Mouse (Mus musculus): ENCODE measurements around the gene Pygm. TPM values are rescaled to one million over a fixed set of nuclear protein-coding genes. Genes with fewer than 3 reads are reported as not detected.

Gene Pygm
- polyA plus RNA-seq, 1 experiment from 2014 or later: 0.59 TPM

- H3K36me3 ChIP-seq (ENCODE audit: inconsistent target): no peaks in the 10 kb centered on the region
- no peak overlapping the region for H3K4me3 ChIP-seq (ENCODE audit: inconsistent target)
- no peak overlapping the region for H3K27ac ChIP-seq
- WGBS (ENCODE audit: missing documents): 90% methylated on average over 7 of the region's 7 CpGs
- no peaks in the 10 kb centered on the region for H3K79me2 ChIP-seq (ENCODE audit: inconsistent target)
Measured at GRCm38 (mm10) chr19:6385821-6386220, 1.6 kb downstream of the Pygm start.

DNA sequence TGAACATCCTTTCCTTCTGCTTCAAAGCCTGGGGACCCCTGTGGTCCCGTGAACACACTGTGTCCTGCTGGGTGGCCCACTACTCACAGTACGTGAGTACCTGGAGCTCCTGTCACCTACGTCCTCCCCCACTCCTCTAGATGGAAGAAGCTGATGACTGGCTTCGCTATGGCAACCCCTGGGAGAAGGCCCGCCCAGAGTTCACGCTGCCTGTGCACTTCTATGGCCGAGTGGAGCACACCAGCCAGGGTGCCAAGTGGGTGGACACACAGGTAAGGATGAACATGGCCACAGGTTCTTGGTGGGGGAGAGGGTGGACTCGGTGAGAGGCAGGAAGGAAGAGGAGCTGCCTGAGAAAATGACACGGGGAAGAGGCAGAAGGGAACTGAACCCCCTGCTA, 2.0 kb downstream of the Pygm start:
- Histone ChIP-seq H3K79me2 (ENCODE audit: inconsistent target) (no peaks in the 10 kb centered on the region), H3K36me3 (ENCODE audit: inconsistent target) (no peaks in the 10 kb centered on the region), H3K27ac (no peak overlapping the region), H3K4me3 (ENCODE audit: inconsistent target) (no peak overlapping the region)
- 89% methylated on average over 9 of the region's 9 CpGs for WGBS (ENCODE audit: missing documents)

DNA sequence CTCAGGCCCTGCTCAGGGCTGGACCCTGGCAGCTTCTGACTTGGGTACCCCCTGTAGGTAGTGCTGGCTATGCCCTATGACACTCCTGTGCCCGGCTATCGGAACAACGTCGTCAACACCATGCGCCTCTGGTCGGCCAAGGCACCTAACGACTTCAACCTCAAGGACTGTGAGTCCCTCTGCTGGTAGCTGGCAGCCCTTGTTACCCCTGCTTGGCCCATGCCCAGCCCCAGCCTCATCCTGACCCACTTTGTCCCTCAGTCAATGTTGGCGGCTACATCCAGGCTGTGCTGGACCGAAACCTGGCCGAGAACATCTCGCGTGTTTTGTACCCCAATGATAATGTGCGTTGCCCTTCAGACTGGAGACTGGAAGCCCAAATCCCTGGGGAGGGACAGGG, 3.8 kb downstream of the Pygm start:
- H3K36me3 ChIP-seq (ENCODE audit: inconsistent target): no peaks in the 10 kb centered on the region
- H3K4me3 ChIP-seq (ENCODE audit: inconsistent target): no peak overlapping the region
- no peak overlapping the region for H3K27ac ChIP-seq
- WGBS (ENCODE audit: missing documents): 74% methylated on average over 13 of the region's 13 CpGs
- no peaks in the 10 kb centered on the region for H3K79me2 ChIP-seq (ENCODE audit: inconsistent target)

- H3K27ac ChIP-seq: no peak overlapping the region
Measured at GRCm38 (mm10) chr19:6389803-6390202, 5.6 kb downstream of the Pygm start.

GRCm38 (mm10) chr19:6390251-6390650, 6.1 kb downstream of the Pygm start:
- H3K4me3 ChIP-seq (ENCODE audit: inconsistent target): no peak overlapping the region
- no peaks in the 10 kb centered on the region for H3K79me2 ChIP-seq (ENCODE audit: inconsistent target)
- no peaks in the 10 kb centered on the region for H3K36me3 ChIP-seq (ENCODE audit: inconsistent target)
- H3K27ac ChIP-seq: no peak overlapping the region
- 84% methylated on average over 6 of the region's 6 CpGs for WGBS (ENCODE audit: missing documents)

More at GRCm38 (mm10) chr19:6389803-6390202, 5.6 kb downstream of the Pygm start:
- Histone ChIP-seq H3K79me2 (ENCODE audit: inconsistent target) (no peaks in the 10 kb centered on the region), H3K36me3 (ENCODE audit: inconsistent target) (no peaks in the 10 kb centered on the region), H3K4me3 (ENCODE audit: inconsistent target) (no peak overlapping the region)
- WGBS (ENCODE audit: missing documents): 46% methylated on average over 16 of the region's 16 CpGs

DNA sequence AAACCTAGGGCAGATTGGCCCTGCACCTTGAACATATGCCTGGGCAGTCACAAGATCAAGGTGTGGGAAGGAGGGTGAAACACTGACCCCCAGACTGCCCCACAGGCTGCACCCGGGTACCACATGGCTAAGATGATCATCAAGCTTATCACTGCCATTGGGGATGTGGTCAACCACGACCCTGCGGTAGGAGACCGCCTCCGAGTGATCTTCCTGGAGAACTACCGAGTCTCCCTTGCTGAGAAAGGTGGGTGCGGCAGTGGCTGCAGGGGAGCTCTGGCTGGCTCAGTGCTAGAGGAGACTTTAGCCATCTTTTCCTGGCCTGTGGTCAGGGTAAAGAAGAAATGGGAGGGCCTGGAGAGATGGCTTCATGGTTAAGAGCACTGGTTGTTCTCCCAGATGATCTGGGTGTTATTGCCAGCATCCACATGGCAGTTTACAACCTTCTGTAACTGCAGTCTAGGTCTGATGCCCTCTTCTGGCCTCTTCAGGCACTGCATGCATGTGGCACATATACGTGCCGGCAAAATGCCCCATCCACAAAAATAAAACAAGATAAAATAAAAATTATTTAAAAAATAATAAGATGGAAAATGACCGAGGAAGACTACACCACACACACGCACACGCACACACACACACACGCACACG, 8.7 kb downstream of the Pygm start:
- 58% methylated on average over 12 of the region's 14 CpGs for WGBS (ENCODE audit: missing documents)
- no peak overlapping the region for H3K27ac ChIP-seq
- H3K79me2 ChIP-seq (ENCODE audit: inconsistent target): no peaks in the 10 kb centered on the region
- H3K36me3 ChIP-seq (ENCODE audit: inconsistent target): no peaks in the 10 kb centered on the region
- no peak overlapping the region for H3K4me3 ChIP-seq (ENCODE audit: inconsistent target)

- no peak overlapping the region for H3K27ac ChIP-seq
- H3K4me3 ChIP-seq (ENCODE audit: inconsistent target): no peak overlapping the region
- 93% methylated on average over 14 of the region's 16 CpGs for WGBS (ENCODE audit: missing documents)
- H3K79me2 ChIP-seq (ENCODE audit: inconsistent target): no peaks in the 10 kb centered on the region
- no peaks in the 10 kb centered on the region for H3K36me3 ChIP-seq (ENCODE audit: inconsistent target)
Measured at GRCm38 (mm10) chr19:6393637-6394036, 9.4 kb downstream of the Pygm start.

DNA sequence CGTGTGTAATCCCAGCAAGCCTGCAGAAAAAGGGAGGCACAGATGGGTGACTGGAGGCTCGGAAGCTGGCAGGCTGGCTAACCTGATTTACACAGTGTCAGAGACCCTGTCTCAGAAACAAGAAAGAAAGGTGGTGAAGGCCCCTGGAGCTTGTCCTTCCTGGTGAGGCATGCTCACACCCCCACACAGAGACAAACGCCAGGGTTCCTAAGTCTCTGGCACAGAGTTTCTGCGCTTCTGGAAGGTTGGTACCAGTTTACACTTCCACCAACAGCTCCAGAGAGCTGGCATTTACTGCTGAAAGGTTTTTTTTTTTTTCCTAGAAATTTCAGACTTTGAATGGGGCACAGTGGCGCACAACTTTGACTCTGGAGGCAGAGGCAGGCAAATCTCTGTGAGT, 12.0 kb downstream of the Pygm start:
- WGBS (ENCODE audit: missing documents): 92% methylated on average over 5 of the region's 5 CpGs
- H3K4me3 ChIP-seq (ENCODE audit: inconsistent target): no peak overlapping the region
- H3K27ac ChIP-seq: no peak overlapping the region
- no peaks in the 10 kb centered on the region for H3K79me2 ChIP-seq (ENCODE audit: inconsistent target)
- H3K36me3 ChIP-seq (ENCODE audit: inconsistent target): no peaks in the 10 kb centered on the region

- WGBS (ENCODE audit: missing documents): 87% methylated on average over 22 of the region's 22 CpGs
- Histone ChIP-seq H3K36me3 (ENCODE audit: inconsistent target) (no peaks in the 10 kb centered on the region), H3K27ac (no peak overlapping the region), H3K4me3 (ENCODE audit: inconsistent target) (no peak overlapping the region), H3K79me2 (ENCODE audit: inconsistent target) (no peaks in the 10 kb centered on the region)
Measured at GRCm38 (mm10) chr19:6397582-6398249, 13.5 kb downstream of the Pygm start.

DNA sequence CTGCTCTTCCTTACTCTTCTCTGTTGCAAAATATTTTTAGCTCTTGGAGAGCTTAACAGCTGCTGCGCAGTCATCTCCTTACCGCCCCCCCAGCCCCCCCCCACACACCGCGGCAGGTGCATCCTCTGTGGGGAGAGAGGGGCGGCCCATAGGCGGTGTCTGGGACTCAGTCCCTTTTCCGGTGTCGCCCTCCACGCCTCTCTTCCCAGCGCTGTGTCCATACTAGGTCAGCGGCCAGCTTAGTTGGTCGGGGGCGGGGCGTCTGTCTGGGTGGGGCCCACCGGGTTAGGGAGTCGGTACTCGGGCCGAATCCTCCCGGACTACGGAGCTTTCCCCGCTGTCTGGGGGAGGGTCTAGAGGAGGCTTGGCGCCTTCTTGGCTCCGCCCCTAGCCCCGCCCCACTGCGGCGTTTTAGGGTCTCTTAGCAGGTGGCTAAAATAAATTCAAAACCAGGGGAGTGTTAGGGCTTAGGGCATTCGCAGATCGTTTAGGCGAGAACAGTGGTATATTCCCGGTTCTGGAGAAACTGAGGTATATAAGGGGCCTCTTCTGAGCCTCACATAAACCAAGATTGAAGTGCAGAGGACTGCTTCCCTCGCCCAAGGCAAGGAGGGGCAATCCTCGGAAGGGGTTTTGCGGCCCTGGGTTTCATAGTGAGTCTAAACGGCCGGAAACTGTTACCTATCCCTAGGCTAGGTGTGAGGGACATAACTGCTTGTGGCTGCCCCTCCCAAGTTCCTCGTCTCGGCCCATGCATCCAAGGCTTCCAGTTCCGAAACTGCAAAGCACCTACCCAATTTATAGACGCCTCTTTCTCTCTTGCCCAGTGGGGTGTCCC, 14.5 kb downstream of the Pygm start:
- 4% methylated on average over 39 of the region's 39 CpGs for WGBS (ENCODE audit: missing documents)
- H3K36me3 ChIP-seq (ENCODE audit: inconsistent target): no peaks in the 10 kb centered on the region
- H3K27ac ChIP-seq: no peak overlapping the region
- peak overlapping the region; percentile 5; the same call in 1 of the 2 replicates for H3K4me3 ChIP-seq (ENCODE audit: inconsistent target)
- H3K79me2 ChIP-seq (ENCODE audit: inconsistent target): no peaks in the 10 kb centered on the region

- WGBS (ENCODE audit: missing documents): under 1% methylated on average over 72 of the region's 87 CpGs
- peak within 1 kb of the TSS; percentile 5; the same call in 1 of the 2 replicates for H3K4me3 ChIP-seq (ENCODE audit: inconsistent target)
- no peaks in the 10 kb centered on the region for H3K36me3 ChIP-seq (ENCODE audit: inconsistent target)
- no peaks in the 10 kb centered on the region for H3K79me2 ChIP-seq (ENCODE audit: inconsistent target)
- no peak within 1 kb of the TSS for H3K27ac ChIP-seq
Measured at GRCm38 (mm10) chr19:6399285-6400095, 15.3 kb downstream of the Pygm start, which contains the start of gene Rasgrp2. Gene Rasgrp2 (plus strand): TSS chr19:6399340.

GRCm38 (mm10) chr19:6400096-6401086, 16.2 kb downstream of the Pygm start:
- 4% methylated on average over 29 of the region's 29 CpGs for WGBS (ENCODE audit: missing documents)
- H3K27ac ChIP-seq: no peak overlapping the region
- H3K79me2 ChIP-seq (ENCODE audit: inconsistent target): no peaks in the 10 kb centered on the region
- no peak overlapping the region for H3K4me3 ChIP-seq (ENCODE audit: inconsistent target)
- H3K36me3 ChIP-seq (ENCODE audit: inconsistent target): no peaks in the 10 kb centered on the region

- Histone ChIP-seq H3K27ac (no peak overlapping the region), H3K36me3 (ENCODE audit: inconsistent target) (no peaks in the 10 kb centered on the region), H3K79me2 (ENCODE audit: inconsistent target) (no peaks in the 10 kb centered on the region), H3K4me3 (ENCODE audit: inconsistent target) (peak overlapping the region; percentile 22; the same call in 1 of the 2 replicates)
- WGBS (ENCODE audit: missing documents): under 1% methylated on average over 32 of the region's 32 CpGs
Measured at GRCm38 (mm10) chr19:6401131-6401815, 17.1 kb downstream of the Pygm start.

Data from macrophage (primary cell).